ENCODE assay signal across 9 mouse cellular contexts in genomic region chr13:34150271-34151027, GRCm38 (mm10). TPM values are rescaled to one million over a fixed set of nuclear protein-coding genes. Genes with fewer than 3 reads are reported as not detected.
DNase-seq lines count a peak whose midpoint lies in the region; ATAC-seq lines count a peak whose summit lies in the region.
"Had no signal": no experiment of that assay in that cellular context is flagged by ENCODE, and none has a peak within 500 bp of the region (broad histone marks: within the 10 kb centered on the region; RNA-seq: fewer than 3 reads in every experiment).

No protein-coding gene starts in this region.

- H3K27ac ChIP-seq in neural tube, embryonic 12.5 days = peak overlapping the region; percentile 96

- 16% methylated on average over 19 of the region's 19 CpGs for WGBS in neural tube, embryonic 12.5 days

- peaks cover 30% of the 10 kb centered on the region for H3K4me1 ChIP-seq in neural tube, embryonic 12.5 days

- H3K36me3 ChIP-seq in neural tube, embryonic 12.5 days = no peaks in the 10 kb centered on the region

- no peaks in the 10 kb centered on the region for H3K27me3 ChIP-seq in neural tube, embryonic 12.5 days (replicated peaks)
- H3K27me3 ChIP-seq: CH12.LX had no signal

- H3K9ac ChIP-seq in neural tube, embryonic 12.5 days = peak overlapping the region; percentile 63

- no peaks in the 10 kb centered on the region for H3K9me3 ChIP-seq in neural tube, embryonic 12.5 days

- no peak for ATAC-seq in neural tube, embryonic 12.5 days (ENCODE audit: low FRiP score, low read depth)
- no peak for ATAC-seq in megakaryocyte progenitor cell, adult 5-6 weeks (replicated peaks; ENCODE audit: poor library complexity)

- 0 out of 2 replicates have a peak overlapping the region, but pooled peaks have one; percentile 7 for H3K4me3 ChIP-seq in neural tube, embryonic 12.5 days

- DNase-seq in cerebellum, postnatal 4 days (ENCODE audit: low spot score in 2 of 2) = peak; percentile 26 to 68
- DNase-seq in cerebellum, adult 18-20 months = no peak
- DNase-seq in ZHBTc4 (ENCODE audit: low read depth, low spot score) (peak; percentile 65), MN1 (ENCODE audit: low spot score) (no peak)
- peak; percentile 55 to 65 for DNase-seq in frontal cortex, postnatal 10 days (ENCODE audit: low spot score in 2 of 2)
- DNase-seq in left cerebral cortex, adult 8-10 months (ENCODE audit: low spot score in 2 of 2) = peak; percentile 34 to 66

- H3K4me2 ChIP-seq in neural tube, embryonic 12.5 days (replicated peaks) = peak overlapping the region; percentile 60

RNA-seq across cellular contexts. Expression of gene Psmg4, which starts 12.3 kb away (rescaled TPM):
- total RNA-seq in left cerebral cortex, adult 8-10 months (2022) = 10 to 100 TPM; 22.1 to 27.2 (median 25.6) TPM
- 96.9 and 101 TPM in 2 replicates for polyA plus RNA-seq in neural tube, embryonic 12.5 days (2016; fragmentation: Nextera tagmentation; extraction: Ambion mirVana)
- total RNA-seq in megakaryocyte progenitor cell, adult 5-6 weeks (2015) = 73.3 and 75.8 TPM in 2 replicates
- total RNA-seq in megakaryocyte progenitor cell, adult 5-6 weeks (2017) = 200 and 229 TPM in 2 replicates

RNA-seq across cellular contexts. Expression of gene Tubb2b, which starts 20.2 kb away (rescaled TPM):
- 100 to 1,000 TPM; 158 to 170 (median 167) TPM for total RNA-seq in left cerebral cortex, adult 8-10 months (2022)
- 425 and 501 TPM in 2 replicates for polyA plus RNA-seq in neural tube, embryonic 12.5 days (2016; fragmentation: Nextera tagmentation; extraction: Ambion mirVana)
- total RNA-seq in megakaryocyte progenitor cell, adult 5-6 weeks (2015) = not detected in 2 replicates
- not detected in 2 replicates for total RNA-seq in megakaryocyte progenitor cell, adult 5-6 weeks (2017)

Comparison
In these comparisons a context has a peak if more than half of its experiments do, and no peak if none do; other contexts are left out.
1. DNase-seq: peak in cerebellum, postnatal 4 days (2 of 2), ZHBTc4 (single experiment), frontal cortex, postnatal 10 days (2 of 2) and left cerebral cortex, adult 8-10 months (2 of 2); none in cerebellum, adult 18-20 months (0 of 2) and MN1 (single experiment).
2. RNA of gene Tubb2b, which starts 20.2 kb away (total RNA-seq): 158 to 170 TPM in left cerebral cortex, adult 8-10 months; not detected in megakaryocyte progenitor cell, adult 5-6 weeks; every median in the first group is over 100 times any median in the second.